Mouse (Mus musculus) liver, adult 2 months (tissue): Measurements from ENCODE around the gene 1700003H04Rik. TPM values are rescaled to one million over a fixed set of nuclear protein-coding genes. Genes with fewer than 3 reads are reported as not detected.

ENCODE experiments used
- DNase-seq: peaks from one replicate; pipeline ENCODE4 v3.0.0-alpha.2; 2011; ENCODE audit warnings: low read depth, low spot score; ENCODE audit errors: extremely low read depth
- H3K27ac ChIP-seq: fragments of 200-500 bp; replicated peaks from 2 replicates; pipeline ENCODE4 v1.5.1; 2012; ENCODE audit warnings: low read depth, mild to moderate bottlenecking, control low read depth, inconsistent platforms, low read length; ENCODE audit not compliant: insufficient read depth
- H3K27me3 ChIP-seq: fragments of 200-500 bp; 2 replicates; pipeline ENCODE4 v1.6.1; 2012; ENCODE audit warnings: mild to moderate bottlenecking, moderate library complexity, low read length, inconsistent platforms; ENCODE audit not compliant: control insufficient read depth, insufficient read depth
- H3K36me3 ChIP-seq: fragments of 200-500 bp; 2 replicates; pipeline ENCODE4 v1.6.1; 2012; ENCODE audit warnings: low read length, inconsistent platforms; ENCODE audit not compliant: control insufficient read depth, insufficient read depth
- H3K4me1 ChIP-seq: fragments of 200-500 bp; 2 replicates; pipeline ENCODE4 v1.6.1; 2011; ENCODE audit warnings: low read length; ENCODE audit not compliant: control insufficient read depth, insufficient read depth
- H3K4me3 ChIP-seq: fragments of 200-500 bp; 2 replicates; pipeline ENCODE4 v1.5.1; 2011; ENCODE audit warnings: low read depth, mild to moderate bottlenecking, control low read depth, low read length, moderate library complexity; ENCODE audit not compliant: insufficient read depth
- H3K79me2 ChIP-seq: fragments of 200-500 bp; 2 replicates; pipeline ENCODE4 v1.6.1; 2012; ENCODE audit warnings: inconsistent platforms, mild to moderate bottlenecking, low read length, moderate library complexity; ENCODE audit not compliant: control insufficient read depth, insufficient read depth
- H3K9ac ChIP-seq: fragments of 200-500 bp; 2 replicates; pipeline ENCODE4 v1.6.1; 2012; ENCODE audit warnings: low read depth, mild to moderate bottlenecking, control low read depth, inconsistent platforms, low read length
- CTCF ChIP-seq: fragments of 200-500 bp; IDR thresholded peaks from 2 replicates; pipeline ENCODE4 v1.5.1; 2011; ENCODE audit warnings: low read depth, low read length, control low read depth
- POLR2A ChIP-seq: fragments of 200-500 bp; IDR thresholded peaks from 2 replicates; pipeline ENCODE4 v1.6.1; 2011; ENCODE audit warnings: low read length, control low read depth; ENCODE audit not compliant: insufficient read depth; ENCODE audit errors: extremely low read depth
- WGBS: fragments of 180-500 bp; shearing (Covaris S2); methylation state at CpG from one replicate; pipeline ENCODE4 v1.1.7; 2018; 5-methylcytosine and 5-hydroxymethylcytosine counted together
- polyA plus RNA-seq: library from polyadenylated mRNA; depleted of rRNA; stranded (reverse); fragments of >200 nt; gene quantifications from 2 replicates; pipeline ENCODE4 v1.2.3, GENCODE M21; 2012
- total RNA-seq: library from RNA; depleted of rRNA; stranded (reverse); fragments of >200 nt; gene quantifications from 2 replicates; pipeline ENCODE4 v1.2.3, GENCODE M21; 2014

1700003H04Rik gene
- total and polyA plus RNA-seq, 2 experiments = not detected

DNA sequence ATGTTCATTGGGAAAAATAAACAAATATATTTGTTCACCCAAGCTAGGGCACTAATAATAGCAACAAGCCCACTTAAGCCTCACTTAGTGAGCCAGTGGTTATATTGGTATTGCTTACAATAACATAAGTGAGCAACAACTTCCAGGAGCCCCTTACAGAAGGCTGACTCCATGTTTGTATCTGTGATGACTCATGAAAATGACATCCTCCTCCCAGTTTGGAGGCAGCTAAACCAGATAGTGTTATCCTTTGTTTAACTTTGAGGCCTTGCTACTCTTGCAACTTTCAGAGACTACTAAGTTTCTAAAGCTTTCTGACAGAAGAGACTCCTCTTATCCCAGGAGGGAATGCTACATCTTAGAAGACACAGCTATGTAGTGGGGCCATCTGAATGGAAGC is 16.9 kb upstream of the 1700003H04Rik start:
- Histone ChIP-seq H3K9ac (no peak overlapping the region), H3K4me1 (no peaks in the 10 kb centered on the region), H3K27me3 (no peaks in the 10 kb centered on the region), H3K79me2 (no peaks in the 10 kb centered on the region), H3K36me3 (no peaks in the 10 kb centered on the region), H3K27ac (no peak overlapping the region), H3K4me3 (no peak overlapping the region)
- TF ChIP-seq CTCF (no peak), POLR2A (no peak)
- DNase-seq = no peak

DNA sequence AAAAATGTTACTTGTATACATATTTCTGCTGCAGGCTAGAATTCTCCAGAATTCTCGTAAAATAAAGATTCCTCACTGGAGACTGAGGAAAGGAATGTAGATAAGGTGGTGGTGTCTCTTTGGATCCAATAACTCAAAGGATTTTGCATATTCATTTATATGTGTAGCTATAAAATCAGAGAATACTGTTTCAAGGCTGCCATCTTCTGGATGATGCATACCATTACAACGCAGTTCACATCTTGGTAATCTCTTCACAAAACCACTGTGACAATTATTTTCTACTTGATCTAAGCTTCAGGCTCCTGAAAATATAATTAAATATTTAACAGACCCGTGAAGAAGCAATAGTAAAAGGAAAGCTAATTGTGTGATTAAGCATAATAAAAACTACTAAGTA is 6.6 kb upstream of the 1700003H04Rik start:
- Histone ChIP-seq H3K79me2 (no peaks in the 10 kb centered on the region), H3K27ac (no peak overlapping the region), H3K4me1 (no peaks in the 10 kb centered on the region), H3K4me3 (no peak overlapping the region), H3K36me3 (no peaks in the 10 kb centered on the region), H3K27me3 (no peaks in the 10 kb centered on the region), H3K9ac (no peak overlapping the region)
- TF ChIP-seq POLR2A = no peak
- TF ChIP-seq CTCF = peak; percentile 29; the same call in 1 of the 2 replicates
- DNase-seq = peak; percentile 9
- whole genome bisulfite sequencing = 15% methylated on average over 3 of the region's 3 CpGs

DNA sequence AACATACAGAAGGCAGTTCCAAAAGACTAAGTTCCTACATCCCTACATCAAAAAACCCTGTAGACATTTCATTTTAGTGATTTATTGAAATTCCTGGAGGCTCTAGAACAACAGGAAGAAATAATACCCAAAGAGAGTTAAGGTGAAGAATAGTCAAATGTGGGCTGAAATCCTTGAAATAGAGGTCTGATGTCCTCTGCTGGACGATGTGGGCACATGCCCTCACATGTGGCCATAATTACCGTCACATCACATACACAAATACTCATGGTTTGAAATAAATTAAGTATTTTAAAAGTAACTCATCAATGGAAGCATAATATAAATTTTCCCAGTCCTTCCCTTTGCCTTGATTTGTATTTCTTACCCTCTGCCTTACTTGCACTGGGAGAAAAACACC is 4.9 kb upstream of the 1700003H04Rik start:
- Histone ChIP-seq H3K4me3 (no peak overlapping the region), H3K9ac (no peak overlapping the region), H3K36me3 (no peaks in the 10 kb centered on the region), H3K27ac (no peak overlapping the region), H3K79me2 (no peaks in the 10 kb centered on the region), H3K27me3 (no peaks in the 10 kb centered on the region), H3K4me1 (no peaks in the 10 kb centered on the region)
- DNase-seq = no peak
- 78% methylated on average over 2 of the region's 2 CpGs for WGBS
- TF ChIP-seq POLR2A = no peak
- no peak for TF ChIP-seq CTCF

DNA sequence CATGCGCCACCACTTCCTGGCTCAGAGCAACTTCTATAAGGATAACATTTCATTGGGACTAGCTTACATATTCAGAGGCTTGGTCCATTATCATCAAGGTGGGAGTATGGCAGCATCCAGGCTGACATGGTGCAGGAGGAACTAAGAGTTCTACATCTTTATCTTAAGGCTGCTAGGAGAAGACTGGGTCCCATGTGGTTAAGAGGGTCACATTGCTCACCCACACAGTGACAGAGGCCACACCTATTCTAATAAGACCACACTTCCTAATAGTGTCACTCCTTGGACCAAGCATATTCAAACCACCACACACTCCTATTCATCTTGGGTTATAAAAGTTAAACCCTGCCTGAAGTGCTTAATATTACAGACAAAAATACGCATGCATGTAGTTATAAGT is 23.6 kb downstream of the 1700003H04Rik start:
- WGBS = 84% methylated on average over 2 of the region's 2 CpGs
- DNase-seq = no peak
- Histone ChIP-seq H3K27me3 (no peaks in the 10 kb centered on the region), H3K9ac (no peak overlapping the region), H3K4me3 (no peak overlapping the region), H3K27ac (no peak overlapping the region), H3K4me1 (no peaks in the 10 kb centered on the region), H3K79me2 (no peaks in the 10 kb centered on the region), H3K36me3 (no peaks in the 10 kb centered on the region)
- TF ChIP-seq POLR2A (no peak), CTCF (no peak)

DNA sequence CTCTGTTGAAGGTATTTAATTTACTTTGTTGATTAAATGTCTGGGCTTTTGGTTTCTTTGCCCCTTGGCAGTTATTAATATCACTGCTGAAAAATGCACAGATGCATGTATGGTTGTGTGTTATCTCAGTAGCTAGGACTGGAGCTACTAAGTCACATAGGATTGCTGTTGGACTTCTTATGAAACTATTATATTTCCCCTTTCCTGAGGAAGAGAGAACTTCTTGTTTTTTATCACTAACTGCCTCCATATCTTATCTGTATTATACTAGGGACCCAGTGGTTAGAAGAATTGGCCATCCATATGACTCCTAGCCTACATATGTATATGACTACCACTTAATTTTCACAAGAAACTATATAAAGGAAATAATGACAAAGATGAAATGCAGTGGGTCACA is 24.9 kb downstream of the 1700003H04Rik start:
- Histone ChIP-seq H3K27ac (no peak overlapping the region), H3K4me1 (no peaks in the 10 kb centered on the region), H3K9ac (no peak overlapping the region), H3K4me3 (no peak overlapping the region), H3K27me3 (no peaks in the 10 kb centered on the region), H3K36me3 (no peaks in the 10 kb centered on the region), H3K79me2 (no peaks in the 10 kb centered on the region)
- DNase-seq = no peak
- no peak for TF ChIP-seq CTCF

DNA sequence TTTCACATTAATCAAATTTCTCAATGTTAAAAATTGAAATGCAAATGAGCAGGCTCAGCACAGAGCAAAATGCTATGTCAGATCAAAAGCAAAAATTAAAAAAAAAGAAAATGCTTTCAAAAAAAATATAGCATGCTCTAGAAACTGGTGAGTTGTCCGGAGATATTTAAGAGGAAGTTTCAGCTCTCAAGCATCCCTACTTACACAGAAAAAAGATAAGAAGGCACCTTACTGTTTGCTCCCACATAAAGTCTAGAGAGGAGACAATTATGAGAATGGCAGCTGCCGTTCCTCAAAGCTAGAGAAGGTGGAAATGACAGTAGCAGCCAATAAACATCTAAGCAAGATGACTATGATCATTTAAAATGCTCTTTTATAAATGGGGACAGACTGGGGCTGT is 25.8 kb downstream of the 1700003H04Rik start:
- no peaks in the 10 kb centered on the region for H3K36me3 ChIP-seq
- no peaks in the 10 kb centered on the region for H3K4me1 ChIP-seq
- DNase-seq = no peak
- H3K27ac ChIP-seq = no peak overlapping the region
- no peak overlapping the region for H3K9ac ChIP-seq
- TF ChIP-seq CTCF (no peak), POLR2A (no peak)
- no peaks in the 10 kb centered on the region for H3K79me2 ChIP-seq
- no peaks in the 10 kb centered on the region for H3K27me3 ChIP-seq
- H3K4me3 ChIP-seq = no peak overlapping the region
- whole genome bisulfite sequencing = 70% methylated on average over 2 of the region's 2 CpGs
